Mouse (Mus musculus): ENCODE measurements around the gene Tusc2. TPM values are rescaled to one million over a fixed set of nuclear protein-coding genes. Genes with fewer than 3 reads are reported as not detected.

The Tusc2 gene
- polyA plus RNA-seq, 1 experiment from 2014 or later = 41.6 TPM

GRCm38 (mm10) chr9:107606591-107606990 lies 43.5 kb downstream of the Tusc2 start:
- Histone ChIP-seq H3K4me3 (ENCODE audit: low read depth, low read length) (peak overlapping the region; percentile 25), H3K9me3 (ENCODE audit: control insufficient read depth) (no peaks in the 10 kb centered on the region), H3K4me1 (replicated peaks; ENCODE audit: control insufficient read depth, insufficient read depth, low read length) (peaks cover 28% of the 10 kb centered on the region), H3K4me2 (replicated peaks; ENCODE audit: low read depth) (peak overlapping the region; percentile 62), H3K27me3 (replicated peaks; ENCODE audit: control insufficient read depth, insufficient read depth, low read length) (no peaks in the 10 kb centered on the region), H3K36me3 (ENCODE audit: control insufficient read depth, insufficient read depth) (no peaks in the 10 kb centered on the region; the same call in 1 of the 2 replicates), H3K9ac (ENCODE audit: low read depth, low read length) (peak overlapping the region; percentile 37; the same call in 1 of the 2 replicates), H3K27ac (ENCODE audit: low read depth, low read length) (peak overlapping the region; percentile 87)
- 12% methylated on average over 9 of the region's 9 CpGs for WGBS
- no peak for ATAC-seq
- no peak for TF ChIP-seq CTCF (IDR thresholded peaks at IDR 0.05; ENCODE audit: low read depth)

- Histone ChIP-seq H3K9ac (ENCODE audit: low read depth, low read length) (peak overlapping the region; percentile 37; the same call in 1 of the 2 replicates), H3K27me3 (replicated peaks; ENCODE audit: control insufficient read depth, insufficient read depth, low read length) (no peaks in the 10 kb centered on the region), H3K36me3 (ENCODE audit: control insufficient read depth, insufficient read depth) (no peaks in the 10 kb centered on the region; the same call in 1 of the 2 replicates), H3K4me3 (ENCODE audit: low read depth, low read length) (peak overlapping the region; percentile 25), H3K4me2 (replicated peaks; ENCODE audit: low read depth) (peak overlapping the region; percentile 62), H3K9me3 (ENCODE audit: control insufficient read depth) (no peaks in the 10 kb centered on the region), H3K27ac (ENCODE audit: low read depth, low read length) (peak overlapping the region; percentile 87), H3K4me1 (replicated peaks; ENCODE audit: control insufficient read depth, insufficient read depth, low read length) (peaks cover 30% of the 10 kb centered on the region)
- no peak for TF ChIP-seq CTCF (IDR thresholded peaks at IDR 0.05; ENCODE audit: low read depth)
- whole genome bisulfite sequencing = 50% methylated on average over 2 of the region's 2 CpGs
- no peak for ATAC-seq
Observed at GRCm38 (mm10) chr9:107607036-107607435, 44.0 kb downstream of the Tusc2 start.

GRCm38 (mm10) chr9:107607653-107608245 lies 44.7 kb downstream of the Tusc2 start:
- H3K27ac ChIP-seq (ENCODE audit: low read depth, low read length) = peak overlapping the region; percentile 87
- H3K9ac ChIP-seq (ENCODE audit: low read depth, low read length) = peak overlapping the region; percentile 18; the same call in 1 of the 2 replicates
- H3K4me3 ChIP-seq (ENCODE audit: low read depth, low read length) = no peak overlapping the region
- no peaks in the 10 kb centered on the region for H3K27me3 ChIP-seq (replicated peaks; ENCODE audit: control insufficient read depth, insufficient read depth, low read length)
- H3K4me2 ChIP-seq (replicated peaks; ENCODE audit: low read depth) = peak overlapping the region; percentile 62
- H3K36me3 ChIP-seq (ENCODE audit: control insufficient read depth, insufficient read depth) = no peaks in the 10 kb centered on the region; the same call in 1 of the 2 replicates
- peaks cover 32% of the 10 kb centered on the region for H3K4me1 ChIP-seq (replicated peaks; ENCODE audit: control insufficient read depth, insufficient read depth, low read length)
- TF ChIP-seq CTCF (IDR thresholded peaks at IDR 0.05; ENCODE audit: low read depth) = no peak
- no peaks in the 10 kb centered on the region for H3K9me3 ChIP-seq (ENCODE audit: control insufficient read depth)
- 30% methylated on average over 9 of the region's 9 CpGs for WGBS
- no peak for ATAC-seq

DNA sequence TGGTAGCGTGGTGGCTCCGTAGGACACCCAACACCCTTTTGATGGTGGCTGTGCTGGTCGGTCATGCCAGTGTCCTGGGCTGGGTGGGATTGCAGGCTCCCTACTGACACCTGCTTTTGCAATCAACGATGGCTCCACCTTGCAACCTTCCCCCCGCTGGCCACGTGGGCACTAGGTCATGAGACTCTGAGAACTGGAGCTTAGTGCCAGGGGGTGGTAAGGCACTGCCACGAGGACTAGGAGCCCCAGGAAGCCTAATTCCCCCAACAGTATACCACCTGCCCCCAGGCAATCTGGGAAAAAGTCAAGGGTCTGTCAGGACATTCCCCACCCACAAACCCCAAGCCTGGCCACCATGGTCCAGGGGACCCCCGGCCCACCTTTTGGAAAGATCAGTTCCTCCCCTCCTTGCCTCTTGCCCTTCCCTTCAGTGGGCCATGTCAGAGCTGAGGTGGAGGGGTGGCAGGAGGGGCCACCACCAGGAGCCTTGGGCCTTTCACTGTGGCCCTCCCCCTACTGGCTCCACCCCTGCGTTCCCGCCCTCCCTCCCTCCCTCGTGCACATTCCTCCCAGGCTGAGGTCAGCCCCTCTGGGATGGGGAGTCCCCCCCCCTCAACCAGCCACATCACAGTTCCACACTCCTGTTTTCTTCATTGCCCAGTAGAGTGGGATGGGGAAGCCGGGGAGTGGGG lies 45.8 kb downstream of the Tusc2 start, which contains the start of gene Sema3b:
TSS of gene Sema3b (minus strand) at position 489 of the 692 bp plus-strand sequence.
- Histone ChIP-seq H3K36me3 (ENCODE audit: control insufficient read depth, insufficient read depth) (peaks cover 3% of the 10 kb centered on the region; the same call in 1 of the 2 replicates), H3K9ac (ENCODE audit: low read depth, low read length) (0 out of 2 replicates have a peak within 1 kb of the TSS, but pooled peaks have one; percentile 18), H3K27me3 (replicated peaks; ENCODE audit: control insufficient read depth, insufficient read depth, low read length) (no peaks in the 10 kb centered on the region), H3K4me1 (replicated peaks; ENCODE audit: control insufficient read depth, insufficient read depth, low read length) (peaks cover 32% of the 10 kb centered on the region), H3K27ac (ENCODE audit: low read depth, low read length) (peak within 1 kb of the TSS; percentile 87), H3K9me3 (ENCODE audit: control insufficient read depth) (no peaks in the 10 kb centered on the region), H3K4me2 (replicated peaks; ENCODE audit: low read depth) (peak within 1 kb of the TSS; percentile 62), H3K4me3 (ENCODE audit: low read depth, low read length) (no peak within 1 kb of the TSS)
- 37% methylated on average over 12 of the region's 12 CpGs for WGBS
- no peak for ATAC-seq
- no peak for TF ChIP-seq CTCF (IDR thresholded peaks at IDR 0.05; ENCODE audit: low read depth)

DNA sequence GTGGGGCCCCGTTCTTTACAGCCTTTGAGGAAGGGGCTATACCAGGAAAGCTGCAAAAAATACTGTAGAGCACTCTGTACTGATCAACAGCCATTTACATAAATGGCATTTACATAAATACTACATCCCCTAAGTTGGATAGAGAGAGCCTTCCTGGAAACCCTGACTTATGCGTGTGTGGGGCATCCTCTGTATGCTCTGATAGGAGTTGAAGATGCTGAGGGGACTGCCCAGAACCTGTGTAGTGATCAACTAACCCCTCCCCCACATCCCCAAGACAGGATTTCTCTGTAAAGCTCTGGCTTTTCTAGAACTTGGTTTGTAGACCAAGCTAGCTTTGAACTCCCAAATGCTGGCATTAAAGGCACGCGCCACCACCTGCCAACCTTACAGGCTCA lies 46.4 kb downstream of the Tusc2 start:
- ATAC-seq = no peak
- Histone ChIP-seq H3K4me1 (replicated peaks; ENCODE audit: control insufficient read depth, insufficient read depth, low read length) (peaks cover 28% of the 10 kb centered on the region), H3K4me3 (ENCODE audit: low read depth, low read length) (no peak overlapping the region), H3K9me3 (ENCODE audit: control insufficient read depth) (no peaks in the 10 kb centered on the region), H3K9ac (ENCODE audit: low read depth, low read length) (no peak overlapping the region), H3K36me3 (ENCODE audit: control insufficient read depth, insufficient read depth) (peaks cover 9% of the 10 kb centered on the region), H3K4me2 (replicated peaks; ENCODE audit: low read depth) (peak overlapping the region; percentile 62; the same call in 1 of the 2 replicates), H3K27me3 (replicated peaks; ENCODE audit: control insufficient read depth, insufficient read depth, low read length) (no peaks in the 10 kb centered on the region), H3K27ac (ENCODE audit: low read depth, low read length) (peak overlapping the region; percentile 54; the same call in 1 of the 2 replicates)
- 76% methylated on average over 4 of the region's 4 CpGs for WGBS
- no peak for TF ChIP-seq CTCF (IDR thresholded peaks at IDR 0.05; ENCODE audit: low read depth)

DNA sequence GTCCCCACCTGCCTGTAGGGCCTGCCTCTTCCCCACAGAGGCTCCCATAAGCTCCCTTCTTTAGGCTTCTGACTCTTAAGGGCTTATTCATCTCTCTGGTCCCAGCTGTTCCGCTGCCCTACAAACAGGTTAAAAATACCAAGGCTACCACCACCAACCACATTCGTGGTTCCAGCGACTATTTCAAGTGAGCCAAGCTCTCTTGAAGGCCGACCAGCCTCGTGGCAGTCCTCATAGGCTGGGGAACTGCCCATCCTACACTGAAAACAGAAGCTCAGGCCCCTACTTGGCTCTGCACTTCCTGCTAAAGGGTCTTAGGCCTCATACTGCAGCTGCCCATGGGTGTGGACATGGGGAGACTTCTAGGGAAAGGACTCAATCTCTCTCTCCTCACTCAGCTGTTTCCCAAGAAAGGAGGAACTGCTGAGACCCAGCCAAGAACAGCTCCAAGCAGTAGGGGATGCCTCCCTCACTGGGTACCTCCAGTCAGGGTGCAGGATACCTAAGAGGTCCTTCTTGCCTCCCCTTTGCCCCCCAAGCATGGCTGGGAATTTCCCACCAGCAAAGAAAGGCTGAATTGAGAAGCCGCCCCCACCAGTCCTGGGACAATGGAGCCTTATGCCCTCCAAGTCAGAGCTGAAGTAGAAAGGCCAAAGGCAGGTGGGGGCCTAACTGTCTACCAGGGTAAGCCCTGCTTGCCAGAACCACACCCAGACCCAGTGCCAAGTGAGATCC lies 48.6 kb downstream of the Tusc2 start:
- no peak for ATAC-seq
- H3K4me2 ChIP-seq (replicated peaks; ENCODE audit: low read depth) = peak overlapping the region; percentile 67
- no peak overlapping the region for H3K4me3 ChIP-seq (ENCODE audit: low read depth, low read length)
- H3K27ac ChIP-seq (ENCODE audit: low read depth, low read length) = peak overlapping the region; percentile 95
- H3K27me3 ChIP-seq (replicated peaks; ENCODE audit: control insufficient read depth, insufficient read depth, low read length) = no peaks in the 10 kb centered on the region
- no peak for TF ChIP-seq CTCF (IDR thresholded peaks at IDR 0.05; ENCODE audit: low read depth)
- H3K36me3 ChIP-seq (ENCODE audit: control insufficient read depth, insufficient read depth) = peaks cover 30% of the 10 kb centered on the region
- H3K9ac ChIP-seq (ENCODE audit: low read depth, low read length) = peak overlapping the region; percentile 60
- H3K4me1 ChIP-seq (replicated peaks; ENCODE audit: control insufficient read depth, insufficient read depth, low read length) = peaks cover 28% of the 10 kb centered on the region
- no peaks in the 10 kb centered on the region for H3K9me3 ChIP-seq (ENCODE audit: control insufficient read depth)
- WGBS = 67% methylated on average over 6 of the region's 6 CpGs

All from intestine, postnatal 0 days (tissue).